Mouse (Mus musculus): ENCODE results near the gene Olfr293.

Olfr293 gene

GRCm38 (mm10) chr7:86648761-86649160, at the start of gene Olfr293:
Olfr293 (plus strand) TSS chr7:86649061.
- no peak for DNase-seq (ENCODE audit: low spot score)

GRCm38 (mm10) chr7:86616543-86616942, 32.3 kb upstream of the Olfr293 start, which contains the start of gene Olfr294:
Olfr294 (minus strand) TSS chr7:86616643.
- no peak for DNase-seq (ENCODE audit: low spot score)

- no peak for DNase-seq (ENCODE audit: low spot score)
Observed at GRCm38 (mm10) chr7:86688030-86688429, 39.2 kb downstream of the Olfr293 start, which contains the start of gene Olfr292. Olfr292 (plus strand) TSS chr7:86688330.

Data from embryo, embryonic 10.5 days (tissue).